Mouse (Mus musculus): ENCODE data around the gene Ust.
A peak's percentile ranks its signal among the peaks of the same experiment; 100 is the strongest.

Ust gene

DNA sequence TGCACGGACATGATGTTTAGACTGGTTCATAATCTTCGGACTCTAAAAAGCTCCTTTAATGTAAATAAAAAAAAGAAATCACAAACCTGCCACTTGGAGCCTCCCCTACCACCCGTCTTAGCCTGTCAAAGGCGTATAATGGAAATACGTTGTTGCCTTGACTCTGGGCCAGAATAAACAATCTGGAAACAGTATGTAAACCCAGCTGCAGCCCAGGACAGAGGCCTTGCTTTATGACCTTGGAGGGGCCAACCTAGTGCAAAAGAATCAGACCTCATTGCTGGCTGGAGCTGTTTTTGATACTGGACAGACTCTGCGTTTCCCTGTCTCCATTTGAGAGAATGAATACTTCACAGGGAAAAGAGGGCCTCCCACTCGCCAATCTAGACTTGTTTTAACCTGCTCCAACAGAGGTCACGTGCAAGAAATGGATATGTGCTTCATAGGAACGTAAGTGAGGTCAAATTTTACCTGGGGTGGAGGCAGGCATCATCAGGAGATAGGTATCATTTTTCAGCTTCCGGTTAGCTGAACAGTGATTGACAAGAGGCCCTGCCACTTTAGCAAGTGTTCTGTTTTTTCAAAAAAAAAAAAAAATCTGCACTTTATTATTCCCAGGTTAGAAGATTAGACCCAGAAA lies 305.2 kb downstream of the Ust start:
- peak; percentile 4 to 5 for DNase-seq

DNA sequence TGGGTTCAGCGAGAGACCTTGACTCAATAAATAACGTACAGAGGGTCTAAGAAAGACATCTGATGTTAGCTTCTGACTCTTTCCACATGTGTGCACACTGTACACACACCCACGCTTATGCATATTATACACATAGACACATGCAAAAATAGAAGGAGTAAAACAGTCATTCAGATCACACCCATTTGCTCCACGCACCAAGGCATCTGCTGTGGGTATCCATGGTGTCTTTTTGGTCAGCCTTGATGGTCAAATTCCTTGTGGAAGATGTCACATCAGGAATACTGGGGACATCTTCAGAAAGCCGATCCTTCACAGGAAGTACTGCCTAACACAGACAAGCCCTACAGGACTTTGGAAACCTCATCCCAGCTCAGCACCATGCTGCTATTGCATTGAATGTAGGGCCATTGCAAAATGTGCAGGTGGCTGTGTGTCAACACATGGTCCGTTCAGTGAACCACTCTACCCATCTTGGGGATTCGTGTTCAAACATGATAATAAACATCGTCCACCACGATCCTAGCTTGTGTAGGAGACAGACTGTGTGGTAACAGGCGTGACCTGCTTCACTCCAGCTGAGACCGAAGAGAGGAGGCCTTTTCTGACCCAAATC lies 305.9 kb downstream of the Ust start:
- DNase-seq: no peak

DNA sequence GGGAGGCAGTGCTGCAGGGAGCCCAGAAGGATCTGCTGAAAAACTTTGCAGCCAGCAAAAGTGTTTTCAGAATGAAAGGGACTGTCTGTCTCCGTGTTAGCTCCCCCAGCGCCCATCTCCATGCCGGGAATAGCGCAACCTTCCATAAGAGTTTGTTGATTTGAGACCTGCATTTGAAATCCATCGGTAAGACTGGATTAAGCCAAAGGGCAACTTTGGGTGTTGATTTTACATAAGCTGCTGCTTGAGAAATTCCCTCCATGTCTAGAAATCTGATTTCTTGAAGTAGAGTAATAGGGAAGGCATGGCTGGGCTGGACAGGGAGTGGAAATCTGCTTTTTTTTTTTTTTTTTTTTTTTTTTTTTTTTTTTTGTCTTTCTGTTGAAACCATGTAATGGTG lies 306.9 kb downstream of the Ust start:
- DNase-seq: no peak

DNA sequence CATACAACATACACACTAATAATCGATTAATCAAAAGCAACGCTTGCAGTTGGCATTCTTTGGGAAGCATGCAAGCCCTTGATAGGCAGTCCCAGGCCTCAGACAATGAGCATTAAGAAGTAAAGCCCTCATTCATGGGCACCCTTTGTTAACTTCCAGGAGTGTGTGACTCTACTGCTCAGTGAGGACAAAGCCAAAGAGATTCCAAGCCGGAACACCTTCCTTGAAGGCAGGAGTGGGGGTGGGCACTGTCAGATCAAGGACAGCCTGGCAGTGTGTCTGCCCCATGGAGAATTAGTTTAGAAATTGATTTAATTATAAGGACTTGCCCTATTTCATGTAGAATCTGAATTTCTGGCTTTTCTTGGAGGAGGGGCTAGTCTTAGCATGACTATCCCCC lies 308.3 kb downstream of the Ust start:
- no peak for DNase-seq

DNA sequence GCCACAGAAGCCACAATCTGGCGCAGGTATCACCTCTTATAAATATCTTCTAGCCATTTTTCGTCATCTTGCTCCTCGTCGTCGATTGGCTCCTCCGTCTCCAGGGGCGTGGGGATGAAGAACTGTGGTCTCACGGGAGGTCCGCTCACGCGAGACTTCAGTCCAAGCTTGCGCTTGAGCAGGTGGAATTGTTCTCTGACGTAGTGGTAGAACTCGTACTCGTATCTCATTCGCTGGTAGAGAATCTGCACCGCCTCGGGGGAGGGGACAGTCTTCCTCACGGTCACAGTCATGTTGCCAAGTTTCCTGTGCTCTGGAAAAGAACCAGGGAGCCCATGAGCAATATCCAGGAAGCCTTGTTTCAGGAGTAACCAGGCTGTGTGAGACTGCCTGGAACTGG lies 311.3 kb downstream of the Ust start:
- DNase-seq: no peak

DNA sequence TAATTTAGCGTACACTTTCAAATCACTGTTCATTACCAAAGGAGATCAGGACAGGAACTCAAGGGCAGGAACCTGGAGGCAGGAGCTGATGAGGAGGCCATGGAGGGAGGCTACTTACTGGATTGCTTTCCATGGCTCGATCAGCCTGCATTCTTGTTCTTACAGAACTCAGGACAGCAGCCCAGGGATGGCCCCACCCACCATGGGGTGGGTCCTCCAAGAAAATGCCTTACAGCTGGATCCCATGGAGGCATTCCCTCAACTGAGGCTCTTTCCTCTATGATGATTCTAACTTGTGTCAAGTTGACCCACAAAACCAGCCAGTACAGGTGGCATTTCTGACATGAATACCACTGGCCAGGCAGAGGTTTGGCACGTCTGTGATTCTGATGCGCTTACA lies 314.9 kb downstream of the Ust start:
- no peak for DNase-seq

DNA sequence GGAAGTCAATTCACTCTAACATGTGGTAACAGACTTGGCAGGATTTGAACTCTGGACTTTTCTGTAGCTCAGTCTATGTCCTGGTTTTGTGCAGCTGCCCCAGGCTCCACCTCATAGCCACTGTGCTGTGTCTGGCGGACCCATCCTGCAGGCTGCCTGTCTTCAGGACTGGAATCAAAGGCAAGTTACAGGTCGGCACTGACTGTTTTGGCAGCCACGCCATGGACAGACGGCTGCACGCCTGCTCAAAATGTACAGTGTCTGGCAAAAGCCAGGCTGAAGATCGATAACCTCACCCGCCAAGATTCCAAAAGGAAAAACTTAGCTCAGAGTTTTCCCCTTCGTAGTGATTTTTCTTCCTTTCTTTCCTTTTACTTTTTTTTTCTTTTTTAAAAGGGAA lies 318.8 kb downstream of the Ust start:
- DNase-seq: no peak

DNA sequence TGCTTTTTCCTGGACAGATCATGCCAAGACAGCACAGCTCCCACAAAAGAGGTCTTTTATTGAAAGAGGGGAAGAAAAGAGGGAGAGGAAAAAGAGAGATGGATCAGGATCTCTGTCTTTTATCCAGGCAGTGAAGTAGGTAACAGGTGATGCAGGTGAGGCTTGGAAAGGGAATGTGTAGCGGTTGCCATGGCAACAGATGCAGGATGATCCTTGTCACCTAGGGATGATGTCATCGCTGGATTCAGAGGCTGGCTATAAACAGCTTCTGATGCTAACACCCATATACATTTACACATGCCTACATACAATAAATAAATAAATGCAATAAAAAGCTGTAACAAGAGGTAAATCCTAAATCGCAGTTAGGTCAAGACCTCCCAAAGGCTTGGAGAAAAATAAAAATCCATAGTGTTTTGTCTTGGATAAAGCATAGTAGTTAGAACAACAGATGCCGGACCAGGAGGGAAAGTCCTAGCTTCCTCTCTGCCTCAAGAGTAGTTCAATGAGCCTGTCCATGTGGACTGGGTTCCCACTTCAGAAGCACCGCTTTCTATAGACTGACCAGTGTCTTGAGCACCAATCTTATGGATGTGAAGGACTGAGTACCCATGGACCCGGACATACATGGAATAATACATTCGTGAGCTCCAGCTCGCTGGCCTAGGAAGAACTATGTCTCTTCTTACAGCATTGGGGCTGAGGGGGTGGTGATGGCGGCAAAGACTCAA lies 319.4 kb downstream of the Ust start:
- DNase-seq: no peak

DNA sequence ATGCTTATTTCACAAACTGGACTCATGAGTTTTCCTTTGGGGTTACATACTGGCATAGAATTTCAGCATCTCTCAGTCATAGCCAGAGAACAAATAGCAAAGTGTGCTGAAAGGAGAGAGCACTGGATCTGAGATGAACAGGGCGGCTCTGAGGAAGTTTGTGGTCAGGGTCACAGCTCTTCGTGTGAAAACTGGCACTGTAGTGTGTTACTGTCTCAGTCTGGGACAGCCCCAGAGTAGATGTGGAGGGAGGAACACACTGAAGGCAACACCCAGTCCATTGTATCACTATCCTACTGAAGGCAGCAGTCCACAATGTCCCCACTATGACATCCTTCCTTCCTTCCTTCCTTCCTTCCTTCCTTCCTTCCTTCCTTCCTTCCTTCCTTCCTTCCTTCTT lies 321.0 kb downstream of the Ust start:
- DNase-seq: no peak

DNA sequence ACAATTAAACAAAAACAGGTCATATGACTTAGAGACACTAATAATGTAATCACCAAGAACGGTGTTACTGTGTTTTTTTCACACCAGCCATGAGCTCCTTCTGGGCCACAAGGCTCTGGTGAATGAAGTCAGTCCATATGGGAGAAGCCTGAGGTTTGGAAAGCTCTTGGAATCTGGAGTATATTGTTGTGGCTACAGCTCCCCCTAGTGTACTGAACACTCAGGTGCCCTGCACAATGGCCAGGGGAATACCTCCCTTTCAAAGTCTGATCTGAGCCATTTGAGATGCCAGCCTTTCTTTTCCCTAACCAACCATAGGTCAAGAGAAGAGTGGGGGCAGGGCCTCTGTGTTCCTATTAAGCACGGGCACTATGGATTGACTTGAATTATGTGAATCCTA lies 322.3 kb downstream of the Ust start:
- DNase-seq: peak; percentile 33 to 34

DNA sequence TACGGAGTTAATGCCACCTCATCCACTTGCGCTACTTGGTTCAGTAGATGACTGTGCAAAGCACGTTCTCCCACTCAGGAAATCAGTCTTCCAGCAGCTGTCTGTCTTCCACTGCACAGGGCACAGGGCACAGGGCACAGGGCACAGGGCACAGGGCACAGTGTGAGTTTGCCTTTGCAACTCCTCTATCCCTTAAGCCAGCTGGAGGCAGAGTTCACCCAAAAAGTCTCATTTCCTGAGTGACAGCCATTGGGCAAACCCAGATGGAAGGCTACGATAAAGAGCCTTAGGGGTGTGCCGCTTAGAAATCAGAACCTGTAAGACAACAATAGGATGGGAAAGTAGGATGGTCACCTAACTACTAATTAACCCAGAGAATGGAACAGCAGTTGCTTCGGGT lies 322.9 kb downstream of the Ust start:
- no peak for DNase-seq

DNA sequence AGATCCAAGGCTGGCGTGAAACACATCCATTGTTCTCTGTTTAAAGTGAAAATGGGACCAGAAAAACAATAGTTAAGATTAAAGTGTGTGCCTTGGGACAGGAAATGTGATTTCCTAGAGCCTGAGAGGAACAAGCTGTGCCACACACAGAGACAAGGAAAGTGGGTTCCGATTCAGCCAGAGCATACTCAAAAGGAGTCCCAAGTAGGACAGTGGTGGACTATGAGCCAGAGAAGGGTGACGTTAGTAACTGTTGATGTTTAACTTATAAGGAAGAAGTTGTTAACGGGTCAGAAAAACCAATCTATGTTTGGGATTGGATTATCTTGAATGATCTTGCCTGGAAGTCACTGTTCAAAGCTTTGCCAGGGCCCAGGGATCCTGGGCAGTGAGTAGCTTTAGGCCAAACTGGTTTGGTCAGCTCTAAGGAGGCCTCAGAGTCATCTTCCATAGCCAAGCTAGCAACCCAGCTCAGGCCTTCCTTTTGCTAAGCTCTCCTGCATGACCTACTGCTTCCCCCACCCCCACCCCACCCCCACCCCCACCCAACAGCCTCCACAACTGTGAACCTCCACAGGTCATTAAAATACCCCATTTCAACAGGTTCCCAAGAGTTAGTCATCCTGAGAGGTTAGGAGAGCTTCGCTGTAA lies 329.2 kb downstream of the Ust start:
- DNase-seq: no peak

DNA sequence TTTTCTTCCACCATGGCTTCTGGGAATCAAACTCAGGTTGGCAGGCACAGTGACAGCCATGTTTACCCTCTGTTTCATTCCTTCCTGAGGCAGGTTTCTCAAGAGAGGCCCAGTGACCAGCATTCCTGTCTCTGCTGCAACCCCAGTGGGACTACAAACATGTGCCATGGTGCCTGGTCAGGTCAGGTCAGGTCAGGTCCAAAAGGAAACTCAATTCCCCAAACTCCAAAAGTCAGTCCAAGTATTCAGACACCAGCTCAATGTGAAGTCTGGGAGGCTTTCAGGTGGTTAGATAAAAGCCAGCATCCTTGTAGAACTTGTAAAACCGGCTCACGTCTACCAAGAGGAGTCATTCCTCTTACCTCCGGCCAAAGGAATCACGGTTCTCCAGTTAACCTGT lies 333.0 kb downstream of the Ust start:
- no peak for DNase-seq

DNA sequence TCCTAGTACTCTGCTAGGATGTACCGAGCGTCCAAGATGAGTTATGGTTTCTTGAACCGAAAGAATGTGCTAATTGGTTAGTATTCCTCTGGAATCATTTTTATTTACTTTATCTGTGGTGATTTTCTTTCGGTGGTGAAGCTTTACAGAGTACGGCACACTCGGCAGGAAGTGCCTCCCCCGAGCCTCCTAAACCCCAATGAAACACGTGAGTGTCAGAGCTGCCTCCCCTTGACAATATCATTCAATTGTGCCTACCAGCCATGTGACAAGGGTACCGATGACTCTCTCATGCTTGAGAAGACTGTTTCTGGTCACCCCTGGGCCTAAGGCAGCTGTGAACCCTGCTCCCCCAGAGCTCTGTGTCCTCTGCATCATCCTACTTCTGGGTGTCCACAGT lies 333.9 kb downstream of the Ust start:
- no peak for DNase-seq

DNA sequence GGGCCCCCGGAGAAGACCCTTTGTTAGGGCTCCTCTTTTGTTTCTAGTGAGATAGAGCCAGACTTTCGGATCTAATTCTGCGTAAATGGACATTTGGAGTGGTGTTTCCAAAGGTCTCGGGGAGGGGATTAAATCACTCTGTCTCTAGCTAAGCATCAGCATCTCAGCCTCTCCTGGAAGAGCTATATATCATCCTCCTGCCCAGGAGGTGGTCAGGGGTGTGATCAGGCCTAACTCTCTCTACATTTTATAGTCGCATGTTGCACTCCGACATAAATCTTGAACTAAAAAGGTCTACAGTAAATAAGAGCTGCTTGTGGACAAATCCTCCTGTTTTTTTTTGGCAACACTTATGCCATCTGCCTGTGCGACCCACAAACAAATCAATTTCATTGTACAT lies 335.5 kb downstream of the Ust start:
- no peak for DNase-seq

DNA sequence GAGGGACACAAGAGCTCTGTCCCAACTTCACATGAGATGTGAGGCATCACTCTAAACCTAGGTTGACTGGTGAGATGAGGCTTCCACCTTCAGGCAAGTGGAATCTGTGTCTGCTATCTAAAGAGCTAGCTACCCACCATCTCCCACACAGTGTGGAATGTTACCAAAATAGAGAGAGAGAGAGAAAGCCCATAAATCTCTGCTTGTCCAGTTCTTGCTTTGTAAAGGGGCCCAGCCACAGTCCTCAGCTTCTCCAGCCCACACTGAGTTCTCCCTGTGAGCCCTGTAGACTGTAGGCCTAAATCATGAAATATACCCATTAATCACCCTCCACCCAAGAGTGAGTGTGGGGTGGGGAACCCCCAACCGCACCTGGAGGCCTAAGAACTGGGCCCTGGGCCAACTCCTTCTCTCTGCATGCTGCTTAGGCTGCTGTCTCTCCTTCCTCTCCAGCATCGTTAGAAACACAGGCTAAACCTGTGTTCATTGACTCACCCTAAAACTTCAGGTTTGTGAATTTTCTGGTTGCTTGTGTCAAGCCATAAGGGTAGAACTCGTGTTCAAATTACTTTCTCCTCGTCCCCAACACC lies 336.9 kb downstream of the Ust start:
- DNase-seq: no peak

DNA sequence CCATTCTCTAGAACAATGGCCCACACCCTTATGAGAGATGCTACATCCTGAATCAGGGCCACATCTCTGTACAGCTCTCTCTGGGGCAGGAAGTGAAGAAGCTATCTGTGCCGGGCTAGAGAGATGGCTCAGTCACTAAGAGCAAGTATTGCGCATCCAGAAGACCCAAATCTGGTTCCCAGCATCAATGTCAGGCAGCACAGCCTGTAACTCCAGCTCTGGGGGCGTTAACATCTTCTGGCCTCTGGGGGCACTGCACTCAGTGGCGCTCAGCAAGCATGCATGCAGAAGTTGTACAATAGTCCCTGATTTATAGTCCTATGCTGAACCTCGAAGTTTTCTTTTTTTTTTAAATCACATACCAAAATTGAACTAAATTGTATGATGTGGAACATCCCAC lies 341.0 kb downstream of the Ust start:
- DNase-seq: peak; percentile 9 to 18

DNA sequence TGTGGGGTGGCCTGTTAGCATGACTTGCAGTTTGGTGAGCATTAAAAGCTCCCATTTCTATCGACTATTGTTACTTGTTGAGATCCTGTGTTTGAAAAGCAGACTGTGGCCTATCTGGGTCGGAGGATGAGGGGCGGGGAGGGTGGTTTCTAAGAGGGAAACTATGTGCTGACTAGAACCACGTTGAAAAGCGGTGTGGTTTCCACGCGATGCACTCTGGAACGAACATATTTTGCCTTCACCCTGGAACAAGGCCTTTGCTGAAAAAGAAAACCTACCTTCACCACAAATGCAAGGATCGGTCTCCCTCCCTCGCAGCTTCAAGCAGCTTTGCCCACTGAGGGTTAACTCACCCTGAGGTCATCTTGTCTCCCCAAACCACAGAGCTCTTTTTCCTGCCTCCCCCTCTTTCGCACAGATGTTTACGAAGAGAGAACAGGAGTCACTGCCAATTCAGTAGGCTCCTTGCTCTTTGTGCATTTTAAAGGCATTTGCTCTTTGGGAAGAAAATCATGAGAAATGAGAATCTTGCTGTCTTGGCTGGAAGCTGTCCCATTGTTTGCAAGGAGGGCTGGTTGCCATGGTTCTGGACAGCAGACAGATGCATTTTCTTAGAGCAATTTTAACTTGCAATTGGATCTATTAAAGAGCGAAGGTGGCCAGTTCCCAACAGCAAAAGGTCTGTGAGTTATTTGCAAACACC lies 342.1 kb downstream of the Ust start:
- DNase-seq: no peak

DNA sequence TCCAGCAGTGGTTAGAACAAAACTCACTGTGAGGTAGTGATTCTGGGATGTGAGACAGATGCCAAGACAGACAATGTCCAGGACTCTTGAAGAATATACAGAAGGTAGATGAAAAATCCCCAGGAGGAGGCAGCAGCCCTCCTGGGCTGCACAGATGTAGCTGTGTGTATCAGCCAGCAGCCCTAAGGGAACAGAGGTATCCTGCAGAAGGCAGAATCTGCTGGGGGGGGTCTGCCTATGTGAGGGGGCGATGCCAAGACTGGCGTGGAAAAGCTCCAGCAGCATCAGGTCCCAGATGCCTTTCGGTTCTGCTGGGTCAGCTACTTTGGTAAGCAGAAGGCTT lies 342.6 kb downstream of the Ust start:
- DNase-seq: no peak

DNA sequence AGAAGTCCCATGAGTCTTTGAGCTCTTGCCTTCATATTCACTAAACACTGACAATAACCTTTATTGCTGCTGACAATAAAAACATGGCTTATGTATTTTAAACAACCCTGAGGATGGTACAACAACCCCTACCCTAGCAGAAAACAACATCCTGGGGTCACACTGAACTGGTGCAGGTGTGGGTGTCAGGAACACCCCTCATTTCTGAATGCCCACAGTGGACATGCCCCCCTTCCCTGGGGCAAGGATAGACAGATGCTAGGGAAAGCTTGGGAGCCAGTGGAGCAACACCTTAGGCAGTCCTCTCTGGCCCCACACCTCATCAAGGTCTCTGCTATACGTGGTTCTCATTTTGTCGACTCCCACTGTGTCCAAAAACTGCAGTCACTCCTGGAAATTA lies 343.9 kb downstream of the Ust start:
- DNase-seq: no peak

DNA sequence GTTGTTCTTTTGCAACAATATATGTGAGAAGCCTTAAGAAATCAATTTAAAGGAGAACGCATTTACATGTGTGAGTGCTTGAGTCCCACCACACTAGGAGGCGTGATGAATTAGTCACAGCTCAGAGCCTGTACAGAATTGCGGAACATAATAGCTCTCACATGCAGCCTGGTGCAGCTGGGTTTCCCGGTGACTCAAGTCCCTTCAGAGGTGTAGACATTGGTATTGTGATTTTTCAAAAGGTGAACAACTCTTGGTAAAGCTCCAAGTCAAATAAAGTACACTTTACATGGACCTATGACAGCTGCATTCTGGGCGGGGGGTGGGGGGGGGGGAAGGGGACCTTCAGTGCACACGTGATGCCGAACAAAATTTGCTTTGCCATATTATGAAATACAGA lies 344.4 kb downstream of the Ust start:
- DNase-seq: no peak

DNA sequence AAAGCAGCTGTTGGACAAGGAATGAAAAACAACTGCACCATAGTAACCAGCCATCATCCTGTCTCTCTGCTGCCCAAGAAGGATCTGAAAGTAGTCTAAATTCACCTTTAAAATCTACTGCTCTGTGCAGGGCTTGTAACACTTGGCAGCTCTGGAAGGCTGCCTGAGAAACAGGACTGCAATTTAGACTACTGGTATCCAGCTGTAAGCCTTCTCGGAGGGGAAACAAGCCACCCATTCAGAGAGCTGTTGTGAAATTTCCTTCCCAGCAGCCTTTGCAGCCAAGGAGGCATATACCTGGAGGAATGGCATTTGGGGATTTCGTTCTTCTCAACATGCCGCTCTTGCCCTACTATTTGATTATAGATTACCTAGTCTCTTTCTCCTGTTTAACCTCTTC lies 345.6 kb downstream of the Ust start:
- DNase-seq: no peak

DNA sequence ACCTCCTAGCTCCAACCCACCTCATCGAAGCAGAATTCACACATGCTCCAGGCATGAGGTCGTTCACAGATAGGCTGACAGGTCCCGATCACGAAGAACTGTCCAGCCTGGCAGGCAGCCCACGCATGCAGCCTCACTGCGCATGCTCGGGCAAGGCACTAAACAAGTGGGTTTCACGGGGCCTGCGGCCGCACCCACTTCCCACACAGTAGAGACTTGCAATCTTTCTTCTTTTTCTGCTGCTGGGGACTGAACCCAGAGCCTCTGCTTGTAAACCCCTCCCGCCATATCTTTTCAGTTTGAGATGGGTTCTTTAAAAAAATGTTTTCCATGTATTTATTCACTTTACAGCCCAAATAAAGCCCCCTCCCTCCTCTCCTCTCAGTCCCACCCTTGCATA lies 347.1 kb downstream of the Ust start:
- no peak for DNase-seq

All from B cell, adult 2 months (primary cell).